Mouse (Mus musculus) MEL (cell line): ENCODE data around the gene Mmd. TPM values are rescaled to one million over a fixed set of nuclear protein-coding genes. Genes with fewer than 3 reads are reported as not detected.

ENCODE experiments used
- DNase-seq: peaks from one replicate; pipeline ENCODE4 v3.0.0; 2011; ENCODE audit warnings: low read depth, low spot score
- H3K27ac ChIP-seq: 2 replicates; pipeline ENCODE4 v1.5.1; 2012; ENCODE audit warnings: low read depth, mild to moderate bottlenecking, control low read depth, low read length, moderate library complexity; ENCODE audit not compliant: control insufficient read depth
- H3K27me3 ChIP-seq, 2 experiments: fragments of 150-350 bp in 1 of 2; sonication (generic) in 1 of 2; 2 replicates each; pipeline ENCODE4 v1.6.1; 2012; ENCODE audit warnings: low read length in 2 of 2, mild to moderate bottlenecking in 2 of 2, improper control_type of control experiment in 1 of 2, moderate library complexity in 1 of 2; ENCODE audit not compliant: insufficient read depth in 2 of 2, control insufficient read depth in 1 of 2
- H3K36me3 ChIP-seq, 2 experiments: 2 replicates each; pipeline ENCODE4 v1.6.1; 2012 to 2014; ENCODE audit warnings: low read length in 2 of 2, improper control_type of control experiment in 1 of 2, inconsistent platforms in 1 of 2, mild to moderate bottlenecking in 1 of 2; ENCODE audit not compliant: insufficient read depth in 2 of 2, control insufficient read depth in 1 of 2
- H3K4me1 ChIP-seq, 2 experiments: fragments of 150-350 bp in 1 of 2; sonication (generic) in 1 of 2; 2 replicates each; pipeline ENCODE4 v1.6.1; 2012; ENCODE audit warnings: low read length in 2 of 2, improper control_type of control experiment in 1 of 2, mild to moderate bottlenecking in 1 of 2; ENCODE audit not compliant: insufficient read depth in 2 of 2, control insufficient read depth in 1 of 2
- H3K4me3 ChIP-seq, 2 experiments: fragments of 150-350 bp in 1 of 2; sonication (generic) in 1 of 2; 2 replicates each; pipeline ENCODE4 v1.5.1; 2012; ENCODE audit warnings: low read depth in 2 of 2, low read length in 2 of 2, mild to moderate bottlenecking in 2 of 2, moderate library complexity in 2 of 2, control low read depth in 1 of 2, improper control_type of control experiment in 1 of 2; ENCODE audit not compliant: control insufficient read depth in 1 of 2, insufficient read depth in 1 of 2
- H3K79me2 ChIP-seq: 2 replicates; pipeline ENCODE4 v1.6.1; 2012; ENCODE audit warnings: mild to moderate bottlenecking, low read length, moderate library complexity; ENCODE audit not compliant: control insufficient read depth, poor library complexity, insufficient read depth
- H3K9ac ChIP-seq: 2 replicates; pipeline ENCODE4 v1.6.1; 2012; ENCODE audit warnings: low read depth, mild to moderate bottlenecking, control low read depth, low read length, moderate library complexity; ENCODE audit not compliant: control insufficient read depth, poor library complexity, severe bottlenecking
- H3K9me3 ChIP-seq: fragments of 150-350 bp; sonication (generic); replicated peaks from 2 replicates; pipeline ENCODE4 v1.6.1; 2012; ENCODE audit warnings: mild to moderate bottlenecking, low read length, improper control_type of control experiment, moderate library complexity; ENCODE audit not compliant: insufficient read depth
- CHD1 ChIP-seq: IDR thresholded peaks from 2 replicates; pipeline ENCODE4 v1.6.1; 2012; ENCODE audit warnings: low read depth, mild to moderate bottlenecking, inconsistent platforms, low read length, improper control_type of control experiment
- CTCF ChIP-seq, 3 experiments: IDR thresholded peaks in 2 of 3; conservative IDR thresholded peaks in 1 of 3; 2 replicates each; pipeline ENCODE4 v1.5.1; 2011 to 2012; ENCODE audit warnings: low read length in 3 of 3, low read depth in 2 of 3, mild to moderate bottlenecking in 2 of 3, improper control_type of control experiment in 1 of 3, inconsistent platforms in 1 of 3, mixed read lengths in 1 of 3, moderate library complexity in 1 of 3; ENCODE audit not compliant: control insufficient read depth in 1 of 3, insufficient read depth in 1 of 3, poor library complexity in 1 of 3, severe bottlenecking in 1 of 3
- E2F4 ChIP-seq: IDR thresholded peaks from 2 replicates; pipeline ENCODE4 v1.6.1; 2011; ENCODE audit warnings: low read depth, low read length, improper control_type of control experiment, borderline replicate concordance
- EP300 ChIP-seq, 2 experiments: IDR thresholded peaks; 2 replicates each; pipeline ENCODE4 v1.6.1; 2011; ENCODE audit warnings: improper control_type of control experiment in 2 of 2, low read length in 2 of 2, low read depth in 1 of 2, mild to moderate bottlenecking in 1 of 2
- ETS1 ChIP-seq: IDR thresholded peaks from 2 replicates; pipeline ENCODE4 v1.6.1; 2012; ENCODE audit warnings: low read depth, mild to moderate bottlenecking, inconsistent platforms, low read length, improper control_type of control experiment, moderate library complexity
- GATA1 ChIP-seq: IDR thresholded peaks from 2 replicates; pipeline ENCODE4 v1.6.1; 2011; ENCODE audit warnings: low read depth, low read length, improper control_type of control experiment
- MAZ ChIP-seq: IDR thresholded peaks from 2 replicates; pipeline ENCODE4 v1.6.1; 2012; ENCODE audit warnings: low read depth, mild to moderate bottlenecking, inconsistent platforms, low read length, improper control_type of control experiment
- MYC ChIP-seq: IDR thresholded peaks from 2 replicates; pipeline ENCODE4 v1.6.1; 2011; ENCODE audit warnings: low read depth, mild to moderate bottlenecking, low read length, improper control_type of control experiment, moderate library complexity
- POLR2AphosphoS2 ChIP-seq: IDR thresholded peaks from 2 replicates; pipeline ENCODE4 v1.6.1; 2011; ENCODE audit warnings: low read length, improper control_type of control experiment
- POLR2AphosphoS5 ChIP-seq: IDR thresholded peaks from 2 replicates; pipeline ENCODE4 v1.6.1; 2012; ENCODE audit warnings: low read depth, borderline replicate concordance, mild to moderate bottlenecking, inconsistent platforms, low read length, moderate library complexity, mixed read lengths
- RCOR1 ChIP-seq: IDR thresholded peaks from 2 replicates; pipeline ENCODE4 v1.6.1; 2012; ENCODE audit warnings: low read depth, mild to moderate bottlenecking, inconsistent platforms, low read length, improper control_type of control experiment
- SIN3A ChIP-seq: IDR thresholded peaks from 2 replicates; pipeline ENCODE4 v1.6.1; 2012; ENCODE audit warnings: low read length, improper control_type of control experiment, inconsistent platforms
- TAL1 ChIP-seq: IDR thresholded peaks from 2 replicates; pipeline ENCODE4 v1.6.1; 2012; ENCODE audit warnings: mild to moderate bottlenecking, inconsistent platforms, low read length, moderate library complexity, mixed read lengths
- UBTF ChIP-seq: IDR thresholded peaks from 2 replicates; pipeline ENCODE4 v1.6.1; 2012; ENCODE audit warnings: low read depth, mild to moderate bottlenecking, inconsistent platforms, low read length, improper control_type of control experiment, moderate library complexity, borderline replicate concordance; ENCODE audit not compliant: insufficient read depth
- ZKSCAN1 ChIP-seq: IDR thresholded peaks from 2 replicates; pipeline ENCODE4 v1.6.1; 2012; ENCODE audit warnings: low read depth, mild to moderate bottlenecking, inconsistent platforms, low read length, improper control_type of control experiment, moderate library complexity
- polyA plus RNA-seq, 2 experiments: library from polyadenylated mRNA; stranded (reverse) in 1 of 2; unstranded in 1 of 2; fragments of >175 nt in 1 of 2; fragments of >200 nt in 1 of 2; gene quantifications; 2 replicates each; pipeline versions ENCODE4 v1.2.1 to v1.2.4; 2012; ENCODE audit warnings: low replicate concordance in 2 of 2, low read depth in 1 of 2; ENCODE audit not compliant: insufficient read length in 2 of 2, insufficient read depth in 1 of 2, missing spikeins in 1 of 2
- total RNA-seq: library from RNA; depleted of rRNA; stranded (reverse); fragments of 300-350 nt; gene quantifications from 2 replicates; pipeline ENCODE4 v1.2.3, GENCODE M21; 2012

Mmd gene
- total and polyA plus RNA-seq, 3 experiments = 7.4 to 15.5 TPM; not detected in 1

DNA sequence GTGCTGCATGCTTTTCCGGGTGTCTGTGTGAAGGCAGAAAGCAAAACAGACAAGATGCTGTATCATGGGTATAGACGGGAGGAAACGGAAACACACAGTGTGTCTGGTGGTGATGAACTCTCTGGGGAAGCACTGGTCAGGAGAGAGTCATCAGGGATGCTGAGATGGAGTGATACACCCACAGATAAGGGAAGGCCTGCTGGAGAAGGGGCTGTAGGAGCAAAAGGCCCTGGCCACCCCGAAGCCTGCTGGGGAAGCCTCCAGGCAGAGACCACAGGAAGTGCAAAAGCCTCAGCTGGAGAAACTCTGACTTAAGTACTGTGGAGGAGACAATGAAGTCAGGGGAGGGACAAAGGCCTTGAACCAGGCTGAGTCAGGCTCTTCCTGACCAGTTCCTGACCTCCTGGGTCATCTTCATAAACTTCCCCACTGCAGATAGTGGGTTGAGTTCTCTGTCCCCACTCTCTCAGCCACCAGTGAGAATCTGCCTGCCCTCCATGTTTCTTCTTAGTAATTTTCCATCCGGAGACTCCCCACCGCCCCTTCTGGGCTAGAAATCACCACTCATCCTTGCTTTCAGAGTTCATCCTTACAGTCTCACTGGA is 37.4 kb downstream of the Mmd start:
- no peaks in the 10 kb centered on the region for H3K27me3 ChIP-seq
- no peak overlapping the region for H3K4me3 ChIP-seq

GRCm38 (mm10) chr11:90291156-90291555 is 41.9 kb downstream of the Mmd start:
- H3K9ac ChIP-seq = no peak overlapping the region
- no peak for DNase-seq
- H3K79me2 ChIP-seq = no peaks in the 10 kb centered on the region
- H3K36me3 ChIP-seq = peaks cover 0 to 9% of the 10 kb centered on the region in 2 experiments; a peak in 2 of 4 replicates
- TF ChIP-seq EP300 (IDR thresholded peaks at IDR 0.05; ENCODE audit: low read depth in 1 of 2, low read length in 2 of 2) (no peak), ETS1 (no peak), CHD1 (no peak), TAL1 (no peak), SIN3A (no peak)
- H3K4me1 ChIP-seq = peaks cover 2 to 13% of the 10 kb centered on the region in 2 experiments; a peak in 3 of 4 replicates
- no peaks in the 10 kb centered on the region for H3K27me3 ChIP-seq
- no peak overlapping the region for H3K27ac ChIP-seq
- no peak overlapping the region for H3K4me3 ChIP-seq
- no peaks in the 10 kb centered on the region for H3K9me3 ChIP-seq

More for the DNA sequence above, 37.4 kb downstream of the Mmd start:
- no peak for DNase-seq
- H3K4me1 ChIP-seq = peaks cover 15 to 34% of the 10 kb centered on the region in 2 experiments
- peaks cover 0 to 28% of the 10 kb centered on the region in 2 experiments; a peak in 2 of 4 replicates for H3K36me3 ChIP-seq
- no peak overlapping the region for H3K27ac ChIP-seq
- no peak overlapping the region for H3K9ac ChIP-seq
- H3K79me2 ChIP-seq = no peaks in the 10 kb centered on the region
- no peaks in the 10 kb centered on the region for H3K9me3 ChIP-seq
- TF ChIP-seq ZKSCAN1 = no peak
- TF ChIP-seq EP300 (IDR thresholded peaks at IDR 0.05; ENCODE audit: low read depth in 1 of 2, low read length in 2 of 2) = no peak
- TF ChIP-seq CHD1 = no peak
- TF ChIP-seq POLR2AphosphoS5 = no peak
- TF ChIP-seq POLR2AphosphoS2 = no peak
- TF ChIP-seq MAZ = no peak
- no peak for TF ChIP-seq E2F4
- no peak for TF ChIP-seq MYC
- no peak for TF ChIP-seq UBTF
- TF ChIP-seq RCOR1 = no peak
- TF ChIP-seq CTCF (IDR thresholded peaks at IDR 0.05 in 2 of 3, conservative IDR thresholded peaks at IDR 0.05 in 1 of 3; ENCODE audit: control insufficient read depth in 1 of 3, insufficient read depth in 1 of 3, low read depth in 2 of 3, low read length in 3 of 3, poor library complexity in 1 of 3, severe bottlenecking in 1 of 3) = no peak
- no peak for TF ChIP-seq GATA1
- TF ChIP-seq, all 39 proteins: peak for 0
